Mouse (Mus musculus): ENCODE data around the gene Nr6a1. TPM values are rescaled to one million over a fixed set of nuclear protein-coding genes. Genes with fewer than 3 reads are reported as not detected.

Nr6a1 gene
- polyA plus RNA-seq, 1 experiment, result 1.3 TPM

DNA sequence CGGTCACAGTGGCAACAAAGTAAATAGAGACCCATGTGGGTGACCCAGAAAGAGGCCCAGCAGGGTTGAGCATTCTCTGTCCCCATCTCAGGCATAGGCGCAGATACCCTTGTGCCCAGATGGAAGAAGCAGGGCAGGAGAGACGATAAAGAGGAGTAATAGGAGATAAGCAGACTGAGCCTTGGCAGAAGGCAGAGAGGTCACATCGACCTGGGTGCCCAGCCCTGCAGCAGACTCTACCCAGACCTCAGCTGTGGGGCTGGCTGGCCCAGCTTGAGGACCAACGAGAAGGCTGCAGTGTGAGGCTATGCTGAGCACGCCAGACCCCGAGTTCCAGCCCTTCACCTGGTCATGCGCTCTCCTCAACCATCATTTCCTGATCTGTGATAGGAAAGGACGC lies 223.2 kb downstream of the Nr6a1 start:
- DNase-seq (ENCODE audit: low read depth in 1 of 2, low spot score in 2 of 2), result no peak
- Histone ChIP-seq H3K4me1 (ENCODE audit: control insufficient read depth, insufficient read depth, insufficient read length) (no peaks in the 10 kb centered on the region), H3K4me3 (ENCODE audit: extremely low read depth, insufficient read depth, insufficient read length) (no peak overlapping the region), H3K27ac (ENCODE audit: insufficient read depth, low read length) (no peak overlapping the region), H3K27me3 (ENCODE audit: control insufficient read depth, insufficient read depth, low read length) (peaks cover 4% of the 10 kb centered on the region), H3K36me3 (ENCODE audit: control insufficient read depth, insufficient read depth, low read length) (no peaks in the 10 kb centered on the region)
- WGBS, result 81% methylated on average over 9 of the region's 9 CpGs
- TF ChIP-seq POLR2A (IDR thresholded peaks at IDR 0.05; ENCODE audit: low read depth, low read length), result no peak

DNA sequence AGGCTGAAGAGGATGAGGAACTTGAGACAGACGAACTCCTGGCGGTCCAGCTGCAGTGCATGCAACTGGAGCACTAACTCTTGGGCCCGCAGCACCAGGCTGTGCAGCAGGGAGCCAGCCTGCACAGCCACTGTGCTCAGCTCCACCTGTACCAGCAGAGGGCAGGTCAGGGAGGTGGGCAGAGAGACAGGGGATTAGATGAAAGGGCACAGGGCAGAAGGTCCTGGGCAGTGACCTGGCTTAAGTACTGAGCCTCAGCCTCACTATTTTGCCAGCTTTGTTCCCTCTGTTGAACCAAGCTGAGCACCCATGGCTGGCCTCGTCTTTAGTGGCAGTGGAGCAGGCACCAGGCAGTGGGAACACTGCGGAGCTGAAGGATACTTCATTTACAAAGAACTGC lies 227.3 kb downstream of the Nr6a1 start:
- WGBS, result 53% methylated on average over 5 of the region's 5 CpGs
- no peak overlapping the region for H3K27ac ChIP-seq (ENCODE audit: insufficient read depth, low read length)
- no peaks in the 10 kb centered on the region for H3K27me3 ChIP-seq (ENCODE audit: control insufficient read depth, insufficient read depth, low read length)
- DNase-seq (ENCODE audit: low read depth in 1 of 2, low spot score in 2 of 2), result no peak
- no peaks in the 10 kb centered on the region for H3K36me3 ChIP-seq (ENCODE audit: control insufficient read depth, insufficient read depth, low read length)
- H3K4me1 ChIP-seq (ENCODE audit: control insufficient read depth, insufficient read depth, insufficient read length), result no peaks in the 10 kb centered on the region
- no peak for TF ChIP-seq POLR2A (IDR thresholded peaks at IDR 0.05; ENCODE audit: low read depth, low read length)
- TF ChIP-seq CTCF (IDR thresholded peaks at IDR 0.05; ENCODE audit: extremely low read depth, insufficient read depth, insufficient read length, insufficient replicate concordance), result no peak
- H3K4me3 ChIP-seq (ENCODE audit: extremely low read depth, insufficient read depth, insufficient read length), result no peak overlapping the region

DNA sequence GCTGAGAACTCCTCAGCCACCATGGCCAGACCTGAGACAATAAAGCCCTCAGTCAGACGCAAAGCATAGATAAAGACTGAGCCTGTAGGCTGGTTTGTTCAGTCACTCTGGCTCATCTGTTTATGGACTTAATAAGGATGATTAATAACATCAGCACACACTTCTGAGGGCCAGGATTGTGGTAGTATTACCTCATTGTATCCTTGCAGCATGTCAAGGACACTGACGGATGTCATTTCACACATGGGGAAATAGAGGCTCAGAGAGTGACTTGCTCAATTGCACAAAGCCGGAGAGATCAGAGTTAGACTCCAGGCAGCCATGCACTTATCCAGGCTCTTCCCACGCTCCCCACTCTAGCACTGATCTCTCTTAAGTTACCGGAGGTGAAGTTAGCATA lies 228.9 kb downstream of the Nr6a1 start:
- Histone ChIP-seq H3K27ac (ENCODE audit: insufficient read depth, low read length) (no peak overlapping the region), H3K36me3 (ENCODE audit: control insufficient read depth, insufficient read depth, low read length) (no peaks in the 10 kb centered on the region), H3K27me3 (ENCODE audit: control insufficient read depth, insufficient read depth, low read length) (no peaks in the 10 kb centered on the region), H3K4me3 (ENCODE audit: extremely low read depth, insufficient read depth, insufficient read length) (no peak overlapping the region), H3K4me1 (ENCODE audit: control insufficient read depth, insufficient read depth, insufficient read length) (no peaks in the 10 kb centered on the region)
- WGBS, result 84% methylated on average over 5 of the region's 5 CpGs
- DNase-seq (ENCODE audit: low read depth in 1 of 2, low spot score in 2 of 2), result no peak
- TF ChIP-seq POLR2A (IDR thresholded peaks at IDR 0.05; ENCODE audit: low read depth, low read length) (no peak), CTCF (IDR thresholded peaks at IDR 0.05; ENCODE audit: extremely low read depth, insufficient read depth, insufficient read length, insufficient replicate concordance) (no peak)

DNA sequence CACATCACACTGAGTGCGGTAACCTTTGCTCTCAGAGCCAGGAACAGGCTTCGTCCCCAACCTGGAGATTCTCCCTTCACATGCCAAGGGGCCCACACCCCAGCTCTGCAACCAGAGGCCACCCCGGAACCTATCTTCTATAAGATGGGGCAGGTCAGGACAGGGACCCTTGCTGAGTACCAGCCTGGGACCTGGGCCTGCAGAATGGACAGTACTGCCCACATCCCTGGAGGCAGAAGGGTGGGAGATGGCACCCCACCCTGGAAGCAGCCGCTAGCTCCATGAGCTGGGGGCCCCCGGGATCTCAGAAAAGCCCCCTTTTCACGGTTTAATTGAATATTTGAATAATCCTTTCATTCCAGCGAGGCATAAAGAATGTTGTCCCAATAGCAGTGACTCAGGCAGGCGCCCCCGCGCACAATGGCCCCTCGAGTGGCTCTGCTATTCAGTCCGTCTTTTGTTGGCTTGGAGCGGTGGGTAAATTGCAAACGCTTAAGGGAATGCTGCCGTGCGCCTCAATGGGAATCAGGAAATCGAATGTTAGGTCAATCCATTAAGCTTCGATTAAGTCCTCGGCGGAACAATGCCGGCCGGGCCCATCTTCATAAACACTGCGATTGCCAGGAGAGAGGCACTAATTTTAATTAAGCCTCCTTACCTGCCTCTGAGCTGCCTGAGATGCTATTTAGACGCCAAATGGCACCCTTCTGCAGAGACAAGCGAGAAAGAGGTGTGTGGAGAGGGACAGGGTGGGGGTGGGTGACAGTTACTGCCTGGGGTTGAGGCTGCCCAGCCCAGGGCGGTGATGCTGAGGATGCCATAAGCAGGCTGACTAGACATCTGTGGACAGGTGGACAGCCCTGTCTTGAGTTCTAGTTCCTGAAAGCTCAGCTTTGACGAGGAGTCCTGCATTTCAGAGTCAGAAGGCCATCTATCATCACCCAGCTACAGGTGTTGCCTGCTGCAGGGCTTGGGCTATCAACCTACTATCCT lies 230.1 kb downstream of the Nr6a1 start:
- DNase-seq (ENCODE audit: low read depth in 1 of 2, low spot score in 2 of 2), result no peak
- Histone ChIP-seq H3K4me3 (ENCODE audit: extremely low read depth, insufficient read depth, insufficient read length) (no peak overlapping the region), H3K36me3 (ENCODE audit: control insufficient read depth, insufficient read depth, low read length) (no peaks in the 10 kb centered on the region), H3K27ac (ENCODE audit: insufficient read depth, low read length) (no peak overlapping the region), H3K4me1 (ENCODE audit: control insufficient read depth, insufficient read depth, insufficient read length) (no peaks in the 10 kb centered on the region), H3K27me3 (ENCODE audit: control insufficient read depth, insufficient read depth, low read length) (no peaks in the 10 kb centered on the region)
- WGBS, result 78% methylated on average over 27 of the region's 27 CpGs
- TF ChIP-seq POLR2A (IDR thresholded peaks at IDR 0.05; ENCODE audit: low read depth, low read length) (no peak), CTCF (IDR thresholded peaks at IDR 0.05; ENCODE audit: extremely low read depth, insufficient read depth, insufficient read length, insufficient replicate concordance) (no peak)

DNA sequence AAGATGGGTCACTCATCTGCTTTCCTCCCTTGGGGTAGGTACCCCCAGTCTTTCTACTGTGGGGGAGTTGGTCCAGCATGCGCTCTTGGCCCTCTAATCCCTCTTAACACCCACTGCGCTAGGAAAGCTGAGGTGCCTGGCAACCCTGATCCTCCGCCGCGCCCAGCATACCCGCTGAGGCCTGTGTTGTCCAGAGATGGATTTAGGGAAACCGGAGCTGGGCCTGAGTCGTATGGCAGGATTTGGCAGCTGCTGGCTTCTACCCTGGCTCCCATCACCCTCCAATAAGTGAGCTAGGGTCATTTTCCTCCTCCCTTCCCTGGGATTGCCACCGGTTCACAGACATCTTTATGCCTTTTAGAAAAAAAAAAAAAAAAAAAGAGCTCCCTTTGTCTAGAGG lies 231.7 kb downstream of the Nr6a1 start:
- Histone ChIP-seq H3K27me3 (ENCODE audit: control insufficient read depth, insufficient read depth, low read length) (no peaks in the 10 kb centered on the region), H3K4me1 (ENCODE audit: control insufficient read depth, insufficient read depth, insufficient read length) (no peaks in the 10 kb centered on the region), H3K4me3 (ENCODE audit: extremely low read depth, insufficient read depth, insufficient read length) (no peak overlapping the region), H3K27ac (ENCODE audit: insufficient read depth, low read length) (no peak overlapping the region), H3K36me3 (ENCODE audit: control insufficient read depth, insufficient read depth, low read length) (no peaks in the 10 kb centered on the region)
- 80% methylated on average over 9 of the region's 9 CpGs for WGBS
- TF ChIP-seq POLR2A (IDR thresholded peaks at IDR 0.05; ENCODE audit: low read depth, low read length) (no peak), CTCF (IDR thresholded peaks at IDR 0.05; ENCODE audit: extremely low read depth, insufficient read depth, insufficient read length, insufficient replicate concordance) (no peak)
- no peak for DNase-seq (ENCODE audit: low read depth in 1 of 2, low spot score in 2 of 2)

DNA sequence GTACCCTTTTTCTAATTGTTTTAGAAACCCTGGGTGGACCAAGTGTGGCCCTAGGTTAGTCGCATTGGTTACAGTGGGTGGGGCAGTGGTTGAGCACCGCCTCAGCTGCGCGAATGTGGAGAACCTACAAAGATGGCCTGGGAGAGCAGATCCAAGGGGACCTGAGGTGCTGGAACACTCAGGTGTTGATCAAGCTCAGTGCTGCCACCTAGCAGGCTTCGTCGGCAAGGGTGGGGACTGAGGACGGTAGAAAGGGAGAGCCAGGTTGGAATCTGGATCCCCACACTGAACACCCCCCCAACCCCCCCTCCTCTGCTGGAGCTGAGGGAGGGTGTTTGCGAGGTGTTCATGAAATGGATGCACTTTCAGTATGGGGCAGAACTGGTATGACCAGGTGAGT lies 235.9 kb downstream of the Nr6a1 start:
- Histone ChIP-seq H3K4me1 (ENCODE audit: control insufficient read depth, insufficient read depth, insufficient read length) (no peaks in the 10 kb centered on the region), H3K27me3 (ENCODE audit: control insufficient read depth, insufficient read depth, low read length) (no peaks in the 10 kb centered on the region), H3K4me3 (ENCODE audit: extremely low read depth, insufficient read depth, insufficient read length) (no peak overlapping the region), H3K27ac (ENCODE audit: insufficient read depth, low read length) (no peak overlapping the region), H3K36me3 (ENCODE audit: control insufficient read depth, insufficient read depth, low read length) (no peaks in the 10 kb centered on the region)
- 19% methylated on average over 8 of the region's 8 CpGs for WGBS
- peak; percentile 37; the same call in 1 of the 2 replicates for TF ChIP-seq CTCF (IDR thresholded peaks at IDR 0.05; ENCODE audit: extremely low read depth, insufficient read depth, insufficient read length, insufficient replicate concordance)
- no peak for TF ChIP-seq POLR2A (IDR thresholded peaks at IDR 0.05; ENCODE audit: low read depth, low read length)
- DNase-seq (ENCODE audit: low read depth in 1 of 2, low spot score in 2 of 2), result peak in 1 of 2 experiments; percentile 22

DNA sequence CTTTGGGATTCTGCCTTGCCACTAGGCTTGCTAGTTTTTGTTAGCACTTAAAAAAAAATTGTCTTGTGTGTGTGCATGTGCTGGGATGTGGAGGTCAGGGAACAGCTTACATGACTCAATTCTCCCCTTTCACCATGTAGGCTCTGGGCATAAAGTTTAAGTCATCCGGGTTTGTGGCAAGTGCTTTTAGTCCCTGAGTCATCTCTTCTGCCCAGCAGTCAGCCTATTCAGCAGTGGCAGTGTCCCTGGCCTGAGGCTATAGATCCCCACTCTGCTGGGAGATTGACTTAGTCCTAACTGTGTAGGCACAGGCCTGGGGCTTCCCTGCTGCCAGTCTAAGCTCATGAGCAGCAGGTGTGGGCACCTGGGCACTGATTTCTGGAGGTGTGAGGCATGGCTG lies 237.6 kb downstream of the Nr6a1 start:
- WGBS, result 63% methylated on average over 1 of the region's 1 CpGs
- no peaks in the 10 kb centered on the region for H3K36me3 ChIP-seq (ENCODE audit: control insufficient read depth, insufficient read depth, low read length)
- H3K4me3 ChIP-seq (ENCODE audit: extremely low read depth, insufficient read depth, insufficient read length), result no peak overlapping the region
- no peak for DNase-seq (ENCODE audit: low read depth in 1 of 2, low spot score in 2 of 2)
- no peak for TF ChIP-seq CTCF (IDR thresholded peaks at IDR 0.05; ENCODE audit: extremely low read depth, insufficient read depth, insufficient read length, insufficient replicate concordance)
- no peak for TF ChIP-seq POLR2A (IDR thresholded peaks at IDR 0.05; ENCODE audit: low read depth, low read length)
- no peak overlapping the region for H3K27ac ChIP-seq (ENCODE audit: insufficient read depth, low read length)
- H3K4me1 ChIP-seq (ENCODE audit: control insufficient read depth, insufficient read depth, insufficient read length), result no peaks in the 10 kb centered on the region
- no peaks in the 10 kb centered on the region for H3K27me3 ChIP-seq (ENCODE audit: control insufficient read depth, insufficient read depth, low read length)
